Mouse (Mus musculus) right cerebral cortex, postnatal 4 days (tissue): ENCODE measurements around the gene Ctns.

Experiments
- DNase-seq: peaks from one replicate; pipeline ENCODE4 v3.0.0-alpha.2; 2022

Gene Ctns

GRCm38 (mm10) chr11:73137591-73138501 lies 61.0 kb downstream of the Ctns start, which contains the start of gene Haspin:
Haspin (minus strand) TSS chr11:73138294.
- peak; percentile 91 for DNase-seq

GRCm38 (mm10) chr11:73137116-73137515 lies 61.7 kb downstream of the Ctns start:
- no peak for DNase-seq

- DNase-seq, result no peak
These were observed 62.3 kb downstream of the Ctns start for GRCm38 (mm10) chr11:73136587-73136986.

GRCm38 (mm10) chr11:73134222-73134621 lies 64.6 kb downstream of the Ctns start:
- no peak for DNase-seq
